Mouse (Mus musculus) neural tube, embryonic 11.5 days (tissue): Measurements from ENCODE around the gene Fnbp1. TPM values are rescaled to one million over a fixed set of nuclear protein-coding genes. Genes with fewer than 3 reads are reported as not detected.
A peak's percentile ranks its signal among the peaks of the same experiment; 100 is the strongest.

Source experiments
- ATAC-seq: fragments of 200-750 bp; cut with Nextera tagmentation; 2 replicates; pipeline ENCODE4 v1.8.0; 2017; ENCODE audit warnings: moderate number of reproducible peaks, mild to moderate bottlenecking, moderate TSS enrichment, moderate library complexity; ENCODE audit not compliant: insufficient read depth, low FRiP score, low TSS enrichment
- DNase-seq: peaks from one replicate; pipeline ENCODE4 v3.0.0-alpha.2; 2015; ENCODE audit warnings: low spot score
- H3K27ac ChIP-seq: fragments of 300-500 bp; sonication (generic); 2 replicates; pipeline ENCODE4 v1.5.1; 2014; ENCODE audit warnings: low read depth, mild to moderate bottlenecking, low read length
- H3K27me3 ChIP-seq: fragments of 300-500 bp; sonication (generic); 2 replicates; pipeline ENCODE4 v1.6.1; 2014; ENCODE audit warnings: mild to moderate bottlenecking, low read length, mixed read lengths; ENCODE audit not compliant: control insufficient read depth, insufficient read depth
- H3K36me3 ChIP-seq: fragments of 300-500 bp; sonication (generic); 2 replicates; pipeline ENCODE4 v1.6.1; 2014; ENCODE audit warnings: mild to moderate bottlenecking, low read length, moderate library complexity, mixed read lengths; ENCODE audit not compliant: control insufficient read depth, insufficient read depth
- H3K4me1 ChIP-seq: fragments of 300-500 bp; sonication (generic); 2 replicates; pipeline ENCODE4 v1.6.1; 2014; ENCODE audit warnings: low read length, mixed read lengths; ENCODE audit not compliant: control insufficient read depth, insufficient read depth
- H3K4me2 ChIP-seq: fragments of 300-500 bp; sonication (generic); 2 replicates; pipeline ENCODE4 v1.6.1; 2014; ENCODE audit warnings: low read depth, mild to moderate bottlenecking, moderate library complexity
- H3K4me3 ChIP-seq: fragments of 300-500 bp; sonication (generic); 2 replicates; pipeline ENCODE4 v1.5.1; 2014; ENCODE audit warnings: low read depth, low read length
- H3K9ac ChIP-seq: fragments of 300-500 bp; sonication (generic); 2 replicates; pipeline ENCODE4 v1.6.1; 2014; ENCODE audit warnings: mild to moderate bottlenecking, low read length
- H3K9me3 ChIP-seq: fragments of 300-500 bp; sonication (generic); 2 replicates; pipeline ENCODE4 v1.6.1; 2016; ENCODE audit warnings: low read length; ENCODE audit not compliant: control insufficient read depth
- WGBS: fragments of 180-500 bp; shearing (Covaris S2); extraction: QIAGEN DNeasy Blood & Tissue Kit; methylation state at CpG from one replicate; pipeline ENCODE4 v1.1.7; 2014; 5-methylcytosine and 5-hydroxymethylcytosine counted together
- polyA plus RNA-seq: library from polyadenylated mRNA; unstranded; fragments of >200 nt; fragmentation: Nextera tagmentation; extraction: Ambion mirVana; gene quantifications from 2 replicates; pipeline ENCODE4 v1.2.1, GENCODE M21; 2014

Gene Fnbp1
- polyA plus RNA-seq, 1 experiment from 2014 or later = 17.6 TPM

GRCm38 (mm10) chr2:31040043-31040442 lies 101.8 kb downstream of the Fnbp1 start:
- WGBS = 96% methylated on average over 3 of the region's 3 CpGs
- H3K27me3 ChIP-seq = no peaks in the 10 kb centered on the region
- H3K36me3 ChIP-seq = peaks cover 8% of the 10 kb centered on the region
- ATAC-seq (no peak), DNase-seq (no peak)
- no peaks in the 10 kb centered on the region for H3K9me3 ChIP-seq
- no peak overlapping the region for H3K9ac ChIP-seq
- no peak overlapping the region for H3K4me3 ChIP-seq
- H3K4me2 ChIP-seq = no peak overlapping the region
- H3K27ac ChIP-seq = no peak overlapping the region
- H3K4me1 ChIP-seq = no peaks in the 10 kb centered on the region

GRCm38 (mm10) chr2:31036811-31037210 lies 105.0 kb downstream of the Fnbp1 start:
- 90% methylated on average over 6 of the region's 6 CpGs for WGBS
- Histone ChIP-seq H3K36me3 (peaks cover 8% of the 10 kb centered on the region), H3K9me3 (no peaks in the 10 kb centered on the region), H3K27ac (no peak overlapping the region), H3K4me2 (no peak overlapping the region), H3K27me3 (no peaks in the 10 kb centered on the region), H3K4me3 (no peak overlapping the region), H3K9ac (no peak overlapping the region), H3K4me1 (no peaks in the 10 kb centered on the region)
- DNase-seq (no peak), ATAC-seq (no peak)

DNA sequence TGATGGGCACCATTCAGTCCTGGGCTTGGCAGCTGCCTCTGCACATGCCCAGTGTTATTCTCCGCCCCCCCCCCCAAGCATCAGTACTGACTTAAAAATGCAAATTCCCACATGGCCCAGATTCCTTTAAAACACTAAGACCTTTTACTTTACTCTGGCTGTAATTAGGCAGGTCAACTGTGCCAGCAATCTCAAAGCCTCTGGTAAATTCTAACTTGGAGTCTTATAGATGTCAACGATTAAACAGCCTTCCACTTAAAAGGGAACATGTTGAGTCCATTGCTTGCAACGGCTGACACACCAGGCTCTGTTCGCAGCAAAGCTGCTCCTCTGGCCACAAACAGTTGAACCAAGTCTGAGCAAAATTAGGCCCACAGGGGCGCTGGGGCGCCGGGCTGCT lies 109.8 kb downstream of the Fnbp1 start:
- no peak overlapping the region for H3K27ac ChIP-seq
- ATAC-seq (no peak), DNase-seq (no peak)
- H3K9me3 ChIP-seq = no peaks in the 10 kb centered on the region
- H3K4me3 ChIP-seq = no peak overlapping the region
- no peaks in the 10 kb centered on the region for H3K4me1 ChIP-seq
- 90% methylated on average over 7 of the region's 7 CpGs for WGBS
- no peak overlapping the region for H3K4me2 ChIP-seq
- H3K36me3 ChIP-seq = peaks cover 4% of the 10 kb centered on the region
- no peak overlapping the region for H3K9ac ChIP-seq
- no peaks in the 10 kb centered on the region for H3K27me3 ChIP-seq

DNA sequence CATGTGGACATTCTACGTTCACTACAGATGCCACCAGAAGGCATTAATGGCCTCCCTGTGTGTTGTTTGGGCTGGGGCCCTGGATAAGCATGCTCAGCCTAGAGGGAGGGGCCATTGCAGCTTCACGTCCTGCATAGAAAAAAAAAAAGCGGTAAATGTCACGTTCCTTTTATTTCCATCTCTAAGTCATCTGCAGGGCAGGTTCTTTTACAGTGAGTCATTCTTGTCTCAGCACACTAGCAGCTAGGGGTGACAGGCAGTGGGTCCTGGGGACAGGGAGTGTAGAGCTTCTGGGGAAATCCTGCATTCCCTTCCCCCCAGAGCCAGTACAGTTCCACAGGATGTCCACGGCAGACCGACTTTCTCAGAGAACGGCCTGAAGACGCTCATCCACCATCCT lies 115.2 kb downstream of the Fnbp1 start:
- Histone ChIP-seq H3K4me2 (no peak overlapping the region), H3K4me3 (no peak overlapping the region), H3K27ac (no peak overlapping the region), H3K9me3 (no peaks in the 10 kb centered on the region), H3K4me1 (no peaks in the 10 kb centered on the region), H3K27me3 (no peaks in the 10 kb centered on the region), H3K9ac (no peak overlapping the region), H3K36me3 (no peaks in the 10 kb centered on the region)
- DNase-seq (no peak), ATAC-seq (no peak)
- 76% methylated on average over 8 of the region's 8 CpGs for WGBS

DNA sequence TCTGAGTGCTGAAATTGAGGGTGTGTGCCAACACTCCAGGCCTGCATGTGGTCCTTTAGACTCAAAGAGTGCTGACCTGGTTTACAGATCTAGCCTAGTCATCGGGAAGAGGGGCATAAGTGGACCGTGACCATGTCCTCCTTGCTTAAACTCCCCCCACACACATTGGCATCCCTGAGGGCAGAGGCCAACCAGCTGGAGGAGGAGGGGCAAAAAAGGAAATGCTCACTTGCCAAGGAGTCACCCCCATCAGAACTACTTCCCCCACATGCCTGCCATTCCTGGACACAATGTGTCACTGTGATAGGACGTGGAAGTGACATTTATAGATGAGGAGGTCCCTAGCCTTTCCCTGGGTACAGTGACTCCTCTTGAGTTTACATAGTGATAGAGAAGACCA lies 116.3 kb downstream of the Fnbp1 start:
- WGBS = 75% methylated on average over 3 of the region's 3 CpGs
- H3K9me3 ChIP-seq = no peaks in the 10 kb centered on the region
- no peak overlapping the region for H3K4me3 ChIP-seq
- no peak overlapping the region for H3K4me2 ChIP-seq
- peaks cover 2% of the 10 kb centered on the region; the same call in 1 of the 2 replicates for H3K36me3 ChIP-seq
- no peaks in the 10 kb centered on the region for H3K27me3 ChIP-seq
- H3K27ac ChIP-seq = no peak overlapping the region
- no peaks in the 10 kb centered on the region for H3K4me1 ChIP-seq
- no peak for DNase-seq
- no peak for ATAC-seq
- no peak overlapping the region for H3K9ac ChIP-seq

GRCm38 (mm10) chr2:31024618-31025370 lies 117.0 kb downstream of the Fnbp1 start:
- H3K9ac ChIP-seq = no peak overlapping the region
- 27% methylated on average over 5 of the region's 5 CpGs for whole genome bisulfite sequencing
- no peaks in the 10 kb centered on the region for H3K9me3 ChIP-seq
- peak; percentile 69 for DNase-seq
- H3K4me2 ChIP-seq = no peak overlapping the region
- peaks cover 2% of the 10 kb centered on the region; the same call in 1 of the 2 replicates for H3K36me3 ChIP-seq
- H3K4me3 ChIP-seq = no peak overlapping the region
- no peak overlapping the region for H3K27ac ChIP-seq
- ATAC-seq = no peak
- no peaks in the 10 kb centered on the region for H3K27me3 ChIP-seq
- H3K4me1 ChIP-seq = no peaks in the 10 kb centered on the region

- ATAC-seq (no peak), DNase-seq (no peak)
- H3K9me3 ChIP-seq = no peaks in the 10 kb centered on the region
- no peak overlapping the region for H3K4me3 ChIP-seq
- 72% methylated on average over 5 of the region's 5 CpGs for WGBS
- no peak overlapping the region for H3K27ac ChIP-seq
- no peak overlapping the region for H3K4me2 ChIP-seq
- no peak overlapping the region for H3K9ac ChIP-seq
- no peaks in the 10 kb centered on the region for H3K4me1 ChIP-seq
- H3K27me3 ChIP-seq = no peaks in the 10 kb centered on the region
- peaks cover 2% of the 10 kb centered on the region; the same call in 1 of the 2 replicates for H3K36me3 ChIP-seq
Measured at GRCm38 (mm10) chr2:31023940-31024339, 117.9 kb downstream of the Fnbp1 start.

DNA sequence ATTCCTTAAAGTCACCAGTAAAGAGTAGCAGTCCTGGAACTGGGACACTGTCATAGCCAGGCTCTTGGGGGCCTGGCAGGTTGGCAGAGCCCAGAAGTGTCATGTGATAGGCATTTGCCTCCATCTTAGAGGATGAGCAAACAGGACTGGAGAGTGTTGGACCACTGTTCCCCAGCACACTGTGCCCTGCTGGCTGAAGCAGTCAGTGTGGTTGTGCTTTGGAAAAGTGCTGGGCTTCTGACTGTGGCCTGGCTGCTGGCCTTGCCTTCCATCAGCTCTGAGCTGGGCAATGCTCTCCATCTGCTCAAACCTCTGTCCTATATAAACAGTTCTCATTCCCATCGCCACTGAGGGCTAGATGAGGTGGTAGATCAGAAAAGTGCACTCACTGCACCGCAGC lies 121.6 kb downstream of the Fnbp1 start:
- H3K9me3 ChIP-seq = no peaks in the 10 kb centered on the region
- H3K4me2 ChIP-seq = no peak overlapping the region
- no peaks in the 10 kb centered on the region for H3K4me1 ChIP-seq
- 89% methylated on average over 2 of the region's 2 CpGs for WGBS
- H3K4me3 ChIP-seq = no peak overlapping the region
- no peak for ATAC-seq
- no peaks in the 10 kb centered on the region for H3K27me3 ChIP-seq
- H3K9ac ChIP-seq = no peak overlapping the region
- H3K36me3 ChIP-seq = peaks cover 4% of the 10 kb centered on the region; the same call in 1 of the 2 replicates
- H3K27ac ChIP-seq = no peak overlapping the region
- DNase-seq = no peak

- H3K4me1 ChIP-seq = no peaks in the 10 kb centered on the region
- H3K4me2 ChIP-seq = no peak overlapping the region
- WGBS = 88% methylated on average over 8 of the region's 8 CpGs
- DNase-seq (no peak), ATAC-seq (no peak)
- H3K27ac ChIP-seq = no peak overlapping the region
- no peak overlapping the region for H3K4me3 ChIP-seq
- peaks cover 4% of the 10 kb centered on the region; the same call in 1 of the 2 replicates for H3K36me3 ChIP-seq
- H3K9me3 ChIP-seq = no peaks in the 10 kb centered on the region
- no peak overlapping the region for H3K9ac ChIP-seq
- no peaks in the 10 kb centered on the region for H3K27me3 ChIP-seq
Measured at GRCm38 (mm10) chr2:31019011-31019410, 122.8 kb downstream of the Fnbp1 start.
